Mouse (Mus musculus) kidney, embryonic 14.5 days (tissue): ENCODE data around the gene Nmnat3. TPM values are rescaled to one million over a fixed set of nuclear protein-coding genes. Genes with fewer than 3 reads are reported as not detected.
A peak's percentile ranks its signal among the peaks of the same experiment; 100 is the strongest.

Source experiments
- ATAC-seq: fragments of 200-750 bp; cut with Nextera tagmentation; 2 replicates; pipeline ENCODE4 v1.8.0; 2017; ENCODE audit warnings: moderate number of reproducible peaks, mild to moderate bottlenecking, moderate TSS enrichment, moderate library complexity; ENCODE audit not compliant: low FRiP score, low TSS enrichment
- H3K27ac ChIP-seq: fragments of 300-500 bp; sonication (generic); 2 replicates; pipeline ENCODE4 v1.5.1; 2014; ENCODE audit warnings: low read depth, mild to moderate bottlenecking, low read length, moderate library complexity, mixed read lengths
- H3K27me3 ChIP-seq: fragments of 300-500 bp; sonication (generic); 2 replicates; pipeline ENCODE4 v1.6.1; 2014; ENCODE audit warnings: mild to moderate bottlenecking, low read length; ENCODE audit not compliant: control insufficient read depth, insufficient read depth
- H3K36me3 ChIP-seq: fragments of 300-500 bp; sonication (generic); 2 replicates; pipeline ENCODE4 v1.6.1; 2014; ENCODE audit warnings: low read length, mixed read lengths; ENCODE audit not compliant: control insufficient read depth, insufficient read depth
- H3K4me1 ChIP-seq: fragments of 300-500 bp; sonication (generic); 2 replicates; pipeline ENCODE4 v1.6.1; 2014; ENCODE audit warnings: low read length, mixed read lengths; ENCODE audit not compliant: control insufficient read depth, insufficient read depth
- H3K4me2 ChIP-seq: fragments of 300-500 bp; sonication (generic); replicated peaks from 2 replicates; pipeline ENCODE4 v1.6.1; 2014; ENCODE audit warnings: low read depth, mild to moderate bottlenecking, low read length
- H3K4me3 ChIP-seq: fragments of 300-500 bp; sonication (generic); 2 replicates; pipeline ENCODE4 v1.5.1; 2014; ENCODE audit warnings: mild to moderate bottlenecking, low read length
- H3K9ac ChIP-seq: fragments of 300-500 bp; sonication (generic); 2 replicates; pipeline ENCODE4 v1.6.1; 2014; ENCODE audit warnings: low read depth, mild to moderate bottlenecking, low read length, moderate library complexity
- H3K9me3 ChIP-seq: fragments of 300-500 bp; sonication (generic); 2 replicates; pipeline ENCODE4 v1.6.1; 2016; ENCODE audit warnings: low read length; ENCODE audit not compliant: control insufficient read depth
- WGBS: fragments of 180-500 bp; shearing (Covaris S2); extraction: QIAGEN DNeasy Blood & Tissue Kit; methylation state at CpG from one replicate; pipeline ENCODE4 v1.1.7; 2014; 5-methylcytosine and 5-hydroxymethylcytosine counted together
- polyA plus RNA-seq: library from polyadenylated mRNA; unstranded; fragments of >200 nt; fragmentation: Nextera tagmentation; extraction: Ambion mirVana; gene quantifications from 2 replicates; pipeline ENCODE4 v1.2.1, GENCODE M21; 2014

The Nmnat3 gene
- polyA plus RNA-seq, 1 experiment from 2014 or later: 8.4 TPM

- no peaks in the 10 kb centered on the region for H3K27me3 ChIP-seq
- 72% methylated on average over 10 of the region's 10 CpGs for WGBS
- no peak overlapping the region for H3K4me2 ChIP-seq
- ATAC-seq: no peak
- no peak overlapping the region for H3K27ac ChIP-seq
- no peak overlapping the region for H3K4me3 ChIP-seq
- no peaks in the 10 kb centered on the region for H3K36me3 ChIP-seq
- H3K9ac ChIP-seq: no peak overlapping the region
- no peaks in the 10 kb centered on the region for H3K9me3 ChIP-seq
- no peaks in the 10 kb centered on the region for H3K4me1 ChIP-seq
Measured at GRCm38 (mm10) chr9:98275080-98275479, 12.2 kb upstream of the Nmnat3 start.

DNA sequence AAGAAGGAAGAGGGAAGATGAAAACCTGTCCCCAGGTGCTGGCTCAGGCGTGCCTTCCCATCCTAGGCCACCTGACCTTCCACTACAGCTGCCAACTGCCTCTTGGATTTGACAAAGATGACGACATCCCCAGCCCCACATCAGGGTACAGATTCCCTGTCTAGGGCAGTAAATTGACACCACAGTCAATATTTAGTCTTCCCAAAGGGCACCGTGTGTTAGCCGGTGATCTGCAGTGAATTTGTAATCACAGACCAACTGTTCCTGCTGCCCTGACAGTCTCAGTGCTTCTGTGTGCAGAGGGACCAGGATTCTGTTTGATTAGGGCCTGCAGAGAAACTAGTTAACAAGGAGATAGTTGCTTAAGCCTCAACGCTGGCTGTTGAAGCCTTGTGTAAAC is 7.1 kb upstream of the Nmnat3 start:
- Histone ChIP-seq H3K27ac (no peak overlapping the region), H3K4me2 (no peak overlapping the region), H3K27me3 (no peaks in the 10 kb centered on the region), H3K4me1 (no peaks in the 10 kb centered on the region), H3K9ac (no peak overlapping the region), H3K9me3 (no peaks in the 10 kb centered on the region), H3K36me3 (no peaks in the 10 kb centered on the region), H3K4me3 (no peak overlapping the region)
- WGBS: 37% methylated on average over 5 of the region's 5 CpGs
- ATAC-seq: no peak

DNA sequence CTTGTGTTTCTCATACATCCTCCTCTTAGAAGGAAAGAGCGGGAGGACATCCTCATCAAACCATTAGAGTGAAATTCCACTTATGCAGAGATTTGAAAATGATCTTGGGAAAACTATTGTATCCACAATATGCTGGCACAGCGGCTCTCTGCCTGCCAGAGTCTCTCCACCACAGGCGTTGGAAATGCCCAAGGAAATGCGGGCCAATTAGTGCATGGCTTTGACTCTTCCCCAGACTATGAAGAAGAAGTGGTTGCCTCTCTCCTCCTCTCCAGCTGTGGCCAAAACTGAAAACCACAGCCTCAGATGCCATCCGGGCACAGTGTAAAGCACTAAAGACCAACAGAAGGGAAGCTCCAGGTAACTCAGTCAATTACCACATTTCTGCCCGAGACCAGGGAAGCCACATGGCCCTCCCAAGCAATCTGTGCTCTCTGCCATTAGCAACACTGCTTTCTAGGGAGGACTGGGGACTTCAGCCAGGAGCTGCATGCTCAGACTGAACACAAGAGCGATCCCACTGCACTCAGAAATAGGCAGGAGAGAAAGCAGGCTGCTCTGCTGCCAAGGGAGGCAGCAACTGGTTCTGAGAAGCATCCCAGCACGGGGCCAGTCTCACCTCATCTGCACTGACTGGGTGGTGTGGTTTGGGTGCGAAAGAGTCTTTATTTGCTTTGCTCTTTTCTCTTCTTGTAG is 1.5 kb upstream of the Nmnat3 start:
- Histone ChIP-seq H3K4me2 (no peak overlapping the region), H3K9me3 (no peaks in the 10 kb centered on the region), H3K27ac (no peak overlapping the region), H3K4me1 (no peaks in the 10 kb centered on the region), H3K9ac (no peak overlapping the region), H3K36me3 (no peaks in the 10 kb centered on the region), H3K27me3 (no peaks in the 10 kb centered on the region), H3K4me3 (no peak overlapping the region)
- 88% methylated on average over 9 of the region's 9 CpGs for WGBS
- ATAC-seq: no peak

DNA sequence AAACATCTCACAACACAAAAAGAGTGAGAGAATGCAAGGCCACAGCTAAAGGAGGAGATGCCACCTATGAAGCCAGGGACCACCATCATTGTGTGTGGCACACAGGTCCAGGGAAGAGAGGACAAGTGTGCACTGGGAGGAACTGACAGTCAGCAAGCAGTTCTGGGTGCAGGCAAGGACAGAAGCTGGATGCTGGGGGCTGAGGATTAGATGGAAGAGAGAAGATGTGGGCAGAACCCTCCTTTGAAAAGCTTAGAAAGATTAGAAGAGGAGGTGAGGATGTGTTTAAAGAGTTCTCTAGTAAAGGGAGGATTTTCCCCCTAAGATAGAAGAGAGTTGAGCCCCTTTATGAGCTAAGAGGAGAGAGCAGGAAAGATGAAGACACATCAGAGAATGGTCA is 2.4 kb downstream of the Nmnat3 start:
- H3K27ac ChIP-seq: no peak overlapping the region
- H3K9ac ChIP-seq: no peak overlapping the region
- no peak overlapping the region for H3K4me3 ChIP-seq
- H3K27me3 ChIP-seq: no peaks in the 10 kb centered on the region
- H3K36me3 ChIP-seq: no peaks in the 10 kb centered on the region
- H3K4me2 ChIP-seq: no peak overlapping the region
- H3K4me1 ChIP-seq: no peaks in the 10 kb centered on the region
- no peak for ATAC-seq
- no peaks in the 10 kb centered on the region for H3K9me3 ChIP-seq

GRCm38 (mm10) chr9:98290591-98290990 is 3.4 kb downstream of the Nmnat3 start:
- H3K27me3 ChIP-seq: no peaks in the 10 kb centered on the region
- ATAC-seq: no peak
- no peak overlapping the region for H3K9ac ChIP-seq
- H3K4me3 ChIP-seq: no peak overlapping the region
- no peaks in the 10 kb centered on the region for H3K36me3 ChIP-seq
- H3K9me3 ChIP-seq: no peaks in the 10 kb centered on the region
- H3K4me2 ChIP-seq: no peak overlapping the region
- H3K4me1 ChIP-seq: no peaks in the 10 kb centered on the region
- H3K27ac ChIP-seq: no peak overlapping the region
- 85% methylated on average over 1 of the region's 1 CpGs for WGBS

DNA sequence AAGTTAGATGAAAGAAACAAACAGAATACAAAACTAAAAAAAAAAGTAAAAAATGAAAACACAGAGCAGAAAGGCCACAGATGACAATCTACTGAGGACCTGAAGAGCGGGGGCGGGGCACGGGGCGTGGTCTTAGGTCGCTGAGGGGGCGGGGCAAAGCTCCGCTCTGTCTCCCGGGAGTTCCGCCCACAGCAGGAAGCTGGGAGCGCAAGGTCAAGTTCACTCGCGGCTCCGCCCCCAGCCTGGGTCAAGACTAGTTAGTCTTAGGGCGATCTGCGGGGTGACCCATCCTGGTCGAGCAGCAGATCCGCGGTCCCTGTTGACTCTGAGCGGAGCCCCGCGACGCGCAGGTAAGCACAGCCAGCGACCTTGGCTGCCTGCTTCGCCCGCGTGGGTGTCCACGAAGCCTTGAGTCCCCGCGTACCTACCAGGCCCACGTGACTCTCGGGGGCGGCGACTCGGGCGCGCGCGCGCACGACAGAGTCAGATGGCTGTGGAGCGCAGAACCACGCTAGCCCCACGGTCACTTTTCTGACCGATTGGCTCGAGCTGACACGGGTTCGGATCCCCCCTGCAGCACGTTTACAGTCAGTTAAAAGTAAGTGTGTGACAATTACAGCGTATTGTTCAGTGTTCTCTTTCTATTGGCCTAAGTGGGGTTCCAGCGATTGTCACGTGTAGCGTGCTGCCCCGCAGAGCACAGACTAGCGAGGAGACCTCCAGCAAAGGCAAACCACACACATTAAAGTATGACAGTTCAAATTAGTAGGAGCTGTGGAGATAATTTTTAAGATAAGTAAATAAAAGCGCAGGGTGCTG is 9.4 kb downstream of the Nmnat3 start:
- Histone ChIP-seq H3K27ac (no peak overlapping the region), H3K4me1 (peaks cover 12% of the 10 kb centered on the region), H3K27me3 (no peaks in the 10 kb centered on the region), H3K9me3 (no peaks in the 10 kb centered on the region), H3K4me2 (peak overlapping the region; percentile 63), H3K9ac (peak overlapping the region; percentile 24), H3K36me3 (no peaks in the 10 kb centered on the region), H3K4me3 (peak overlapping the region; percentile 43)
- under 1% methylated on average over 56 of the region's 56 CpGs for WGBS
- peak; percentile 76 for ATAC-seq

GRCm38 (mm10) chr9:98297234-98297936 is 10.2 kb downstream of the Nmnat3 start:
- ATAC-seq: 0 out of 2 replicates have a peak, but pooled peaks have one; percentile 7
- Histone ChIP-seq H3K27me3 (no peaks in the 10 kb centered on the region), H3K36me3 (no peaks in the 10 kb centered on the region), H3K9ac (peak overlapping the region; percentile 24; the same call in 1 of the 2 replicates), H3K27ac (no peak overlapping the region), H3K4me1 (peaks cover 12% of the 10 kb centered on the region), H3K4me3 (peak overlapping the region; percentile 43), H3K9me3 (no peaks in the 10 kb centered on the region), H3K4me2 (peak overlapping the region; percentile 63)
- 13% methylated on average over 11 of the region's 12 CpGs for WGBS

GRCm38 (mm10) chr9:98297937-98298595 is 10.8 kb downstream of the Nmnat3 start:
- Histone ChIP-seq H3K4me3 (no peak overlapping the region), H3K9me3 (no peaks in the 10 kb centered on the region), H3K36me3 (no peaks in the 10 kb centered on the region), H3K27me3 (no peaks in the 10 kb centered on the region), H3K9ac (no peak overlapping the region; the same call in 1 of the 2 replicates), H3K4me2 (no peak overlapping the region), H3K4me1 (peaks cover 12% of the 10 kb centered on the region), H3K27ac (no peak overlapping the region)
- ATAC-seq: no peak
- WGBS: 76% methylated on average over 6 of the region's 6 CpGs
